Mouse (Mus musculus) kidney, embryonic 15.5 days (tissue): Measurements from ENCODE around the gene Btbd1. TPM values are rescaled to one million over a fixed set of nuclear protein-coding genes. Genes with fewer than 3 reads are reported as not detected.

Experiments
- ATAC-seq: fragments of 200-750 bp; cut with Nextera tagmentation; replicated peaks from 2 replicates; pipeline ENCODE4 v1.8.0; 2017; ENCODE audit warnings: moderate TSS enrichment; ENCODE audit not compliant: low FRiP score
- H3K27ac ChIP-seq: fragments of 300-500 bp; sonication (generic); 2 replicates; pipeline ENCODE4 v1.5.1; 2015; ENCODE audit warnings: mild to moderate bottlenecking, inconsistent platforms
- H3K27me3 ChIP-seq: fragments of 300-500 bp; sonication (generic); 2 replicates; pipeline ENCODE4 v1.6.1; 2015; ENCODE audit warnings: inconsistent platforms
- H3K36me3 ChIP-seq: fragments of 300-500 bp; sonication (generic); 2 replicates; pipeline ENCODE4 v1.6.1; 2015; ENCODE audit warnings: inconsistent platforms
- H3K4me1 ChIP-seq: fragments of 300-500 bp; sonication (generic); 2 replicates; pipeline ENCODE4 v1.6.1; 2015; ENCODE audit warnings: inconsistent platforms
- H3K4me2 ChIP-seq: fragments of 300-500 bp; sonication (generic); 2 replicates; pipeline ENCODE4 v1.6.1; 2015; ENCODE audit warnings: moderate library complexity, mild to moderate bottlenecking, inconsistent platforms
- H3K4me3 ChIP-seq: fragments of 300-500 bp; sonication (generic); replicated peaks from 2 replicates; pipeline ENCODE4 v1.5.1; 2015; ENCODE audit warnings: mild to moderate bottlenecking, inconsistent platforms
- H3K9ac ChIP-seq: fragments of 300-500 bp; sonication (generic); 2 replicates; pipeline ENCODE4 v1.6.1; 2015; ENCODE audit warnings: mild to moderate bottlenecking, inconsistent platforms
- H3K9me3 ChIP-seq: fragments of 300-500 bp; sonication (generic); replicated peaks from 2 replicates; pipeline ENCODE4 v1.6.1; 2016; ENCODE audit warnings: inconsistent platforms
- whole genome bisulfite sequencing: fragments of 180-500 bp; shearing (Covaris S2); methylation state at CpG from one replicate; pipeline ENCODE4 v1.1.7; 2015; ENCODE audit warnings: mixed read lengths; 5-methylcytosine and 5-hydroxymethylcytosine counted together
- polyA plus RNA-seq: library from polyadenylated mRNA; unstranded; fragments of >200 nt; fragmentation: Nextera tagmentation; extraction: Ambion mirVana; gene quantifications from 2 replicates; pipeline ENCODE4 v1.2.1, GENCODE M21; 2015

The Btbd1 gene
- polyA plus RNA-seq, 1 experiment from 2014 or later = 62.3 TPM

- Histone ChIP-seq H3K4me1 (peaks cover 34% of the 10 kb centered on the region), H3K9me3 (no peaks in the 10 kb centered on the region), H3K27ac (no peak overlapping the region), H3K27me3 (peaks cover 26% of the 10 kb centered on the region), H3K4me3 (no peak overlapping the region), H3K36me3 (0 out of 2 replicates have a peak, but pooled peaks cover 2% of the 10 kb centered on the region), H3K4me2 (no peak overlapping the region), H3K9ac (no peak overlapping the region)
- no peak for ATAC-seq
- 79% methylated on average over 2 of the region's 2 CpGs for WGBS
Observed at GRCm38 (mm10) chr7:81861461-81861860, 32.2 kb upstream of the Btbd1 start.

GRCm38 (mm10) chr7:81860996-81861395, 31.8 kb upstream of the Btbd1 start:
- no peak for ATAC-seq
- WGBS = 64% methylated on average over 5 of the region's 5 CpGs
- Histone ChIP-seq H3K4me3 (no peak overlapping the region), H3K9ac (no peak overlapping the region), H3K4me1 (peaks cover 34% of the 10 kb centered on the region), H3K36me3 (0 out of 2 replicates have a peak, but pooled peaks cover 2% of the 10 kb centered on the region), H3K27me3 (peaks cover 26% of the 10 kb centered on the region), H3K27ac (0 out of 2 replicates have a peak overlapping the region, but pooled peaks have one; percentile 41), H3K4me2 (peak overlapping the region; percentile 94), H3K9me3 (no peaks in the 10 kb centered on the region)

GRCm38 (mm10) chr7:81860071-81860470, 30.8 kb upstream of the Btbd1 start:
- peaks cover 34% of the 10 kb centered on the region for H3K4me1 ChIP-seq
- H3K9me3 ChIP-seq = no peaks in the 10 kb centered on the region
- no peaks in the 10 kb centered on the region for H3K36me3 ChIP-seq
- no peak overlapping the region for H3K9ac ChIP-seq
- H3K4me2 ChIP-seq = peak overlapping the region; percentile 94
- WGBS = 38% methylated on average over 11 of the region's 11 CpGs
- ATAC-seq = no peak
- H3K4me3 ChIP-seq = peak overlapping the region; percentile 56
- peaks cover 26% of the 10 kb centered on the region for H3K27me3 ChIP-seq
- peak overlapping the region; percentile 41; the same call in 1 of the 2 replicates for H3K27ac ChIP-seq

GRCm38 (mm10) chr7:81858968-81859721, 29.9 kb upstream of the Btbd1 start, which contains the start of gene Tm6sf1:
Gene Tm6sf1 (plus strand): TSS chr7:81859001.
- Histone ChIP-seq H3K36me3 (no peaks in the 10 kb centered on the region), H3K27ac (peak within 1 kb of the TSS; percentile 43), H3K4me2 (peak within 1 kb of the TSS; percentile 94), H3K9me3 (no peaks in the 10 kb centered on the region), H3K27me3 (peaks cover 26% of the 10 kb centered on the region), H3K9ac (peak within 1 kb of the TSS; percentile 59), H3K4me3 (peak within 1 kb of the TSS; percentile 56), H3K4me1 (peaks cover 34% of the 10 kb centered on the region)
- peak; percentile 68 for ATAC-seq
- under 1% methylated on average over 64 of the region's 64 CpGs for WGBS

- H3K27ac ChIP-seq = no peak overlapping the region
- peaks cover 26% of the 10 kb centered on the region for H3K27me3 ChIP-seq
- peak overlapping the region; percentile 94 for H3K4me2 ChIP-seq
- no peak overlapping the region for H3K9ac ChIP-seq
- peaks cover 34% of the 10 kb centered on the region for H3K4me1 ChIP-seq
- no peaks in the 10 kb centered on the region for H3K36me3 ChIP-seq
- no peak for ATAC-seq
- 5% methylated on average over 9 of the region's 9 CpGs for WGBS
- no peaks in the 10 kb centered on the region for H3K9me3 ChIP-seq
- no peak overlapping the region; the same call in 1 of the 2 replicates for H3K4me3 ChIP-seq
Observed at GRCm38 (mm10) chr7:81858236-81858635, 29.0 kb upstream of the Btbd1 start.

- Histone ChIP-seq H3K27ac (no peak overlapping the region), H3K4me1 (peaks cover 38% of the 10 kb centered on the region), H3K9ac (no peak overlapping the region), H3K9me3 (no peaks in the 10 kb centered on the region), H3K36me3 (no peaks in the 10 kb centered on the region), H3K4me2 (no peak overlapping the region), H3K4me3 (no peak overlapping the region), H3K27me3 (peaks cover 26% of the 10 kb centered on the region)
- WGBS = 76% methylated on average over 4 of the region's 4 CpGs
- no peak for ATAC-seq
Observed at GRCm38 (mm10) chr7:81856221-81856620, 27.0 kb upstream of the Btbd1 start.

- ATAC-seq = no peak
- no peak within 1 kb of the TSS for H3K4me2 ChIP-seq
- no peaks in the 10 kb centered on the region for H3K9me3 ChIP-seq
- WGBS = 80% methylated on average over 1 of the region's 1 CpGs
- H3K4me3 ChIP-seq = no peak within 1 kb of the TSS
- peaks cover 41% of the 10 kb centered on the region for H3K4me1 ChIP-seq
- H3K27ac ChIP-seq = no peak within 1 kb of the TSS
- peaks cover 26% of the 10 kb centered on the region for H3K27me3 ChIP-seq
- no peak within 1 kb of the TSS for H3K9ac ChIP-seq
- H3K36me3 ChIP-seq = no peaks in the 10 kb centered on the region
Observed at GRCm38 (mm10) chr7:81855694-81856093, 26.5 kb upstream of the Btbd1 start, which contains the start of gene Gm10160. Gene Gm10160 (minus strand): TSS chr7:81855794.

GRCm38 (mm10) chr7:81854568-81855307, 25.5 kb upstream of the Btbd1 start:
- no peak for ATAC-seq
- Histone ChIP-seq H3K27ac (no peak overlapping the region), H3K4me2 (no peak overlapping the region)

GRCm38 (mm10) chr7:81851706-81852105, 22.5 kb upstream of the Btbd1 start:
- ATAC-seq = 0 out of 2 replicates have a peak, but pooled peaks have one; percentile 27
- peaks cover 21% of the 10 kb centered on the region for H3K4me1 ChIP-seq
- H3K9ac ChIP-seq = no peak overlapping the region
- no peaks in the 10 kb centered on the region for H3K36me3 ChIP-seq
- peak overlapping the region; percentile 19; the same call in 1 of the 2 replicates for H3K27ac ChIP-seq
- WGBS = 61% methylated on average over 3 of the region's 3 CpGs
- H3K4me3 ChIP-seq = no peak overlapping the region
- no peaks in the 10 kb centered on the region; the same call in 1 of the 2 replicates for H3K27me3 ChIP-seq
- H3K9me3 ChIP-seq = no peaks in the 10 kb centered on the region
- no peak overlapping the region for H3K4me2 ChIP-seq

More at GRCm38 (mm10) chr7:81854568-81855307, 25.5 kb upstream of the Btbd1 start:
- Histone ChIP-seq H3K4me1 (peaks cover 39% of the 10 kb centered on the region), H3K9ac (no peak overlapping the region), H3K9me3 (no peaks in the 10 kb centered on the region), H3K27me3 (peaks cover 18% of the 10 kb centered on the region), H3K4me3 (no peak overlapping the region), H3K36me3 (no peaks in the 10 kb centered on the region)
- WGBS = 70% methylated on average over 8 of the region's 8 CpGs

- H3K4me3 ChIP-seq = no peak overlapping the region
- ATAC-seq = no peak
- no peaks in the 10 kb centered on the region for H3K9me3 ChIP-seq
- 63% methylated on average over 6 of the region's 6 CpGs for WGBS
- 0 out of 2 replicates have a peak overlapping the region, but pooled peaks have one; percentile 29 for H3K27ac ChIP-seq
- no peak overlapping the region for H3K9ac ChIP-seq
- no peaks in the 10 kb centered on the region for H3K27me3 ChIP-seq
- H3K36me3 ChIP-seq = no peaks in the 10 kb centered on the region
- H3K4me2 ChIP-seq = no peak overlapping the region
- H3K4me1 ChIP-seq = peaks cover 21% of the 10 kb centered on the region
Observed at GRCm38 (mm10) chr7:81850171-81850570, 20.9 kb upstream of the Btbd1 start.

- ATAC-seq = no peak
Observed at GRCm38 (mm10) chr7:81849633-81850032, 20.4 kb upstream of the Btbd1 start.

GRCm38 (mm10) chr7:81849214-81849613, 20.0 kb upstream of the Btbd1 start:
- Histone ChIP-seq H3K4me3 (no peak overlapping the region), H3K9ac (no peak overlapping the region), H3K36me3 (no peaks in the 10 kb centered on the region), H3K4me2 (no peak overlapping the region), H3K27ac (no peak overlapping the region), H3K4me1 (peaks cover 21% of the 10 kb centered on the region), H3K27me3 (no peaks in the 10 kb centered on the region), H3K9me3 (no peaks in the 10 kb centered on the region)
- no peak for ATAC-seq
- 85% methylated on average over 5 of the region's 5 CpGs for WGBS

More at GRCm38 (mm10) chr7:81849633-81850032, 20.4 kb upstream of the Btbd1 start:
- H3K27me3 ChIP-seq = no peaks in the 10 kb centered on the region
- H3K9ac ChIP-seq = no peak overlapping the region
- H3K4me2 ChIP-seq = no peak overlapping the region
- H3K9me3 ChIP-seq = no peaks in the 10 kb centered on the region
- H3K36me3 ChIP-seq = no peaks in the 10 kb centered on the region
- no peak overlapping the region for H3K27ac ChIP-seq
- no peak overlapping the region for H3K4me3 ChIP-seq
- WGBS = 89% methylated on average over 7 of the region's 7 CpGs
- peaks cover 21% of the 10 kb centered on the region for H3K4me1 ChIP-seq
